Mouse (Mus musculus) cerebellum, adult 2 months (tissue): Measurements from ENCODE around the gene Zfpm1.

Experiments
- CTCF ChIP-seq: fragments of 200-500 bp; IDR thresholded peaks from 2 replicates; pipeline ENCODE4 v1.5.1; 2011; ENCODE audit warnings: low read depth, mild to moderate bottlenecking, control low read depth, low read length, moderate library complexity, borderline replicate concordance; ENCODE audit not compliant: insufficient read depth
- POLR2A ChIP-seq: fragments of 200-500 bp; IDR thresholded peaks from 2 replicates; pipeline ENCODE4 v1.6.1; 2011; ENCODE audit warnings: low read length, control low read depth, borderline replicate concordance; ENCODE audit not compliant: insufficient read depth

DNA sequence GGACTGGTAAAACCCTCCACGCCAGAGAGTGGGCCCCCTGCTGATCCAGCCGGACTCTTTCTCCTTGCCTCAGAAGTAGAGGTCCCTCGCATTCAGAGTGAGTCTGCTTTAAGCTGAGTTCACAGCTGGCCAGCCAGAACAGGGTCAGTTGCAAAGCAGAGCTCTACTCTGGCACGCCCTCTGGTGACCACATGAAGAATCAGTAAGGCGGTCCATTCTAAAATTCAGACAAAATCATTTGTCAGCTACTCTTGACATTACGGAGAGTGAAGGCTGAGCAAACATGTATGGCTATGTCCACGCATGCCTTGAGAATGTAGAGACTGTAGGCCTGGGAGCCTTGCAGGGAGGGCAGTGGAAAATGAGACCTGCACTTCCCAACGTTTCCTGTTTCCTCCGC, 87.7 kb downstream of the Zfpm1 start:
- TF ChIP-seq CTCF: peak; percentile 80
- no peak for TF ChIP-seq POLR2A
